Mouse (Mus musculus): Measurements from ENCODE around the gene Srarp. TPM values are rescaled to one million over a fixed set of nuclear protein-coding genes. Genes with fewer than 3 reads are reported as not detected.

Srarp gene
- polyA plus RNA-seq, 1 experiment: not detected

- no peaks in the 10 kb centered on the region for H3K4me1 ChIP-seq (ENCODE audit: control insufficient read depth, insufficient read depth, low read length)
- WGBS: 96% methylated on average over 16 of the region's 16 CpGs
- no peak overlapping the region for H3K4me3 ChIP-seq (replicated peaks; ENCODE audit: control insufficient read depth, low read depth, low read length)
- TF ChIP-seq POLR2A (IDR thresholded peaks at IDR 0.05; ENCODE audit: borderline replicate concordance, control insufficient read depth, low read depth, low read length) (no peak), CTCF (IDR thresholded peaks at IDR 0.05; ENCODE audit: control insufficient read depth, insufficient read depth, low read length) (no peak)
- H3K27ac ChIP-seq (ENCODE audit: control insufficient read depth, insufficient read depth, low read depth, low read length, poor library complexity): no peak overlapping the region
These were observed 35.6 kb upstream of the Srarp start for GRCm38 (mm10) chr4:141471491-141471890.

- Histone ChIP-seq H3K4me3 (replicated peaks; ENCODE audit: control insufficient read depth, low read depth, low read length) (no peak overlapping the region), H3K27ac (ENCODE audit: control insufficient read depth, insufficient read depth, low read depth, low read length, poor library complexity) (no peak overlapping the region), H3K4me1 (ENCODE audit: control insufficient read depth, insufficient read depth, low read length) (no peaks in the 10 kb centered on the region)
- 85% methylated on average over 9 of the region's 9 CpGs for WGBS
- TF ChIP-seq CTCF (IDR thresholded peaks at IDR 0.05; ENCODE audit: control insufficient read depth, insufficient read depth, low read length): no peak
- TF ChIP-seq POLR2A (IDR thresholded peaks at IDR 0.05; ENCODE audit: borderline replicate concordance, control insufficient read depth, low read depth, low read length): no peak
These were observed 33.4 kb upstream of the Srarp start for GRCm38 (mm10) chr4:141469343-141469742.

GRCm38 (mm10) chr4:141468576-141468975 is 32.7 kb upstream of the Srarp start:
- no peak overlapping the region for H3K4me3 ChIP-seq (replicated peaks; ENCODE audit: control insufficient read depth, low read depth, low read length)
- TF ChIP-seq CTCF (IDR thresholded peaks at IDR 0.05; ENCODE audit: control insufficient read depth, insufficient read depth, low read length) (no peak), POLR2A (IDR thresholded peaks at IDR 0.05; ENCODE audit: borderline replicate concordance, control insufficient read depth, low read depth, low read length) (no peak)
- no peaks in the 10 kb centered on the region for H3K4me1 ChIP-seq (ENCODE audit: control insufficient read depth, insufficient read depth, low read length)
- 73% methylated on average over 10 of the region's 10 CpGs for WGBS
- no peak overlapping the region for H3K27ac ChIP-seq (ENCODE audit: control insufficient read depth, insufficient read depth, low read depth, low read length, poor library complexity)

GRCm38 (mm10) chr4:141467581-141467927 is 31.6 kb upstream of the Srarp start:
- Histone ChIP-seq H3K4me1 (ENCODE audit: control insufficient read depth, insufficient read depth, low read length) (no peaks in the 10 kb centered on the region), H3K27ac (ENCODE audit: control insufficient read depth, insufficient read depth, low read depth, low read length, poor library complexity) (no peak overlapping the region), H3K4me3 (replicated peaks; ENCODE audit: control insufficient read depth, low read depth, low read length) (no peak overlapping the region)
- TF ChIP-seq CTCF (IDR thresholded peaks at IDR 0.05; ENCODE audit: control insufficient read depth, insufficient read depth, low read length): no peak
- no peak for TF ChIP-seq POLR2A (IDR thresholded peaks at IDR 0.05; ENCODE audit: borderline replicate concordance, control insufficient read depth, low read depth, low read length)
- 90% methylated on average over 6 of the region's 6 CpGs for WGBS

- TF ChIP-seq CTCF (IDR thresholded peaks at IDR 0.05; ENCODE audit: control insufficient read depth, insufficient read depth, low read length) (no peak), POLR2A (IDR thresholded peaks at IDR 0.05; ENCODE audit: borderline replicate concordance, control insufficient read depth, low read depth, low read length) (no peak)
- no peak overlapping the region for H3K27ac ChIP-seq (ENCODE audit: control insufficient read depth, insufficient read depth, low read depth, low read length, poor library complexity)
- H3K4me1 ChIP-seq (ENCODE audit: control insufficient read depth, insufficient read depth, low read length): no peaks in the 10 kb centered on the region
- WGBS: 86% methylated on average over 15 of the region's 15 CpGs
- H3K4me3 ChIP-seq (replicated peaks; ENCODE audit: control insufficient read depth, low read depth, low read length): no peak overlapping the region
These were observed 31.1 kb upstream of the Srarp start for GRCm38 (mm10) chr4:141466844-141467580.

- 86% methylated on average over 16 of the region's 16 CpGs for WGBS
- H3K27ac ChIP-seq (ENCODE audit: control insufficient read depth, insufficient read depth, low read depth, low read length, poor library complexity): no peak overlapping the region; the same call in 1 of the 2 replicates
- no peak overlapping the region for H3K4me3 ChIP-seq (replicated peaks; ENCODE audit: control insufficient read depth, low read depth, low read length)
- TF ChIP-seq POLR2A (IDR thresholded peaks at IDR 0.05; ENCODE audit: borderline replicate concordance, control insufficient read depth, low read depth, low read length) (no peak), CTCF (IDR thresholded peaks at IDR 0.05; ENCODE audit: control insufficient read depth, insufficient read depth, low read length) (no peak)
- no peaks in the 10 kb centered on the region for H3K4me1 ChIP-seq (ENCODE audit: control insufficient read depth, insufficient read depth, low read length)
These were observed 30.4 kb upstream of the Srarp start for GRCm38 (mm10) chr4:141466289-141466795.

- H3K4me1 ChIP-seq (ENCODE audit: control insufficient read depth, insufficient read depth, low read length): no peaks in the 10 kb centered on the region
- H3K27ac ChIP-seq (ENCODE audit: control insufficient read depth, insufficient read depth, low read depth, low read length, poor library complexity): no peak overlapping the region
- WGBS: 94% methylated on average over 34 of the region's 34 CpGs
- TF ChIP-seq CTCF (IDR thresholded peaks at IDR 0.05; ENCODE audit: control insufficient read depth, insufficient read depth, low read length): no peak
- no peak overlapping the region for H3K4me3 ChIP-seq (replicated peaks; ENCODE audit: control insufficient read depth, low read depth, low read length)
These were observed 29.8 kb upstream of the Srarp start for GRCm38 (mm10) chr4:141465512-141466288.

- no peak overlapping the region for H3K4me3 ChIP-seq (replicated peaks; ENCODE audit: control insufficient read depth, low read depth, low read length)
- 91% methylated on average over 16 of the region's 16 CpGs for WGBS
These were observed 28.8 kb upstream of the Srarp start for GRCm38 (mm10) chr4:141464722-141465121.

More at GRCm38 (mm10) chr4:141464722-141465121, 28.8 kb upstream of the Srarp start:
- no peak for TF ChIP-seq CTCF (IDR thresholded peaks at IDR 0.05; ENCODE audit: control insufficient read depth, insufficient read depth, low read length)
- Histone ChIP-seq H3K27ac (ENCODE audit: control insufficient read depth, insufficient read depth, low read depth, low read length, poor library complexity) (no peak overlapping the region), H3K4me1 (ENCODE audit: control insufficient read depth, insufficient read depth, low read length) (no peaks in the 10 kb centered on the region)

Data from bone marrow, adult 2 months (tissue).